ENCODE assay signal across 7 mouse cellular contexts in genomic region chr12:81483656-81484055, GRCm38 (mm10). TPM values are rescaled to one million over a fixed set of nuclear protein-coding genes. Genes with fewer than 3 reads are reported as not detected.
DNase-seq lines count a peak whose midpoint lies in the region; ATAC-seq and TF ChIP-seq lines count a peak whose summit lies in the region.

No protein-coding gene starts in this region.

- H3K4me3 ChIP-seq in megakaryocyte, embryonic 14.5 days (replicated peaks) = peak overlapping the region; percentile 94
- H3K4me3 ChIP-seq in forebrain, postnatal 0 days (ENCODE audit: low read depth, low read length) = peak overlapping the region; percentile 49
- H3K4me3 ChIP-seq in liver, embryonic 13.5 days (replicated peaks) = peak overlapping the region; percentile 73
- peak overlapping the region; percentile 73 for H3K4me3 ChIP-seq in stomach, embryonic 16.5 days (replicated peaks; ENCODE audit: low read length)

- no peak for ATAC-seq in megakaryocyte, adult 5-6 weeks (ENCODE audit: poor library complexity, severe bottlenecking)
- ATAC-seq in forebrain, postnatal 0 days = no peak
- ATAC-seq in liver, embryonic 13.5 days (ENCODE audit: low read depth) = no peak
- no peak for ATAC-seq in stomach, embryonic 16.5 days (ENCODE audit: insufficient read depth, low FRiP score)
- no peak for ATAC-seq in megakaryocyte-erythroid progenitor cell, adult 5-6 weeks (replicated peaks; ENCODE audit: low FRiP score, low TSS enrichment, poor library complexity, severe bottlenecking)

- peak overlapping the region; percentile 58 for H3K4me2 ChIP-seq in forebrain, postnatal 0 days (ENCODE audit: low read depth)
- peak overlapping the region; percentile 65 for H3K4me2 ChIP-seq in liver, embryonic 13.5 days
- peak overlapping the region; percentile 67 for H3K4me2 ChIP-seq in stomach, embryonic 16.5 days (ENCODE audit: low read depth, low read length)

- WGBS in forebrain, postnatal 0 days = 38% methylated on average over 17 of the region's 17 CpGs
- WGBS in liver, embryonic 13.5 days (ENCODE audit: insufficient replicate concordance) = 33% methylated on average over 17 of the region's 17 CpGs
- 24% methylated on average over 17 of the region's 17 CpGs for WGBS in stomach, embryonic 16.5 days

- no peaks in the 10 kb centered on the region for H3K9me3 ChIP-seq in megakaryocyte, embryonic 14.5 days
- no peaks in the 10 kb centered on the region for H3K9me3 ChIP-seq in forebrain, postnatal 0 days (ENCODE audit: low read length)
- H3K9me3 ChIP-seq in liver, embryonic 13.5 days (replicated peaks) = no peaks in the 10 kb centered on the region
- H3K9me3 ChIP-seq in stomach, embryonic 16.5 days (replicated peaks; ENCODE audit: control insufficient read depth, low read length) = no peaks in the 10 kb centered on the region

- H3K4me1 ChIP-seq in megakaryocyte, embryonic 14.5 days = peaks cover 3% of the 10 kb centered on the region
- H3K4me1 ChIP-seq in forebrain, postnatal 0 days (ENCODE audit: insufficient read depth) = peaks cover 4% of the 10 kb centered on the region
- H3K4me1 ChIP-seq in liver, embryonic 13.5 days (replicated peaks) = peaks cover 10% of the 10 kb centered on the region; the same call in 1 of the 2 replicates
- no peaks in the 10 kb centered on the region for H3K4me1 ChIP-seq in stomach, embryonic 16.5 days (ENCODE audit: control insufficient read depth, insufficient read depth, low read length)

- no peak for TF ChIP-seq CTCF in forebrain, postnatal 0 days (IDR thresholded peaks at IDR 0.05; ENCODE audit: low read depth)

- H3K36me3 ChIP-seq in megakaryocyte, embryonic 14.5 days (replicated peaks; ENCODE audit: low read length) = peaks cover 3% of the 10 kb centered on the region
- H3K36me3 ChIP-seq in forebrain, postnatal 0 days (ENCODE audit: insufficient read depth) = no peaks in the 10 kb centered on the region
- H3K36me3 ChIP-seq in liver, embryonic 13.5 days = no peaks in the 10 kb centered on the region
- H3K36me3 ChIP-seq in stomach, embryonic 16.5 days (ENCODE audit: control insufficient read depth, insufficient read depth, low read length) = no peaks in the 10 kb centered on the region

- H3K9ac ChIP-seq in forebrain, postnatal 0 days = no peak overlapping the region; the same call in 1 of the 2 replicates
- peak overlapping the region; percentile 78 for H3K9ac ChIP-seq in liver, embryonic 13.5 days
- H3K9ac ChIP-seq in stomach, embryonic 16.5 days (ENCODE audit: low read length) = peak overlapping the region; percentile 61; the same call in 1 of the 2 replicates

- no peak overlapping the region for H3K27ac ChIP-seq in forebrain, postnatal 0 days (ENCODE audit: low read depth, low read length)
- H3K27ac ChIP-seq in liver, embryonic 13.5 days = no peak overlapping the region
- no peak overlapping the region for H3K27ac ChIP-seq in stomach, embryonic 16.5 days (ENCODE audit: low read length)

- peak; percentile 47 for DNase-seq in c-Kit-positive CD71-negative TER-119-negative erythroid progenitor cells, embryonic 14.5 days (ENCODE audit: low read depth)
- DNase-seq in forebrain, postnatal 0 days = peak; percentile 76
- DNase-seq in liver, embryonic 13.5 days = peak; percentile 9

- H3K27me3 ChIP-seq in megakaryocyte, embryonic 14.5 days (replicated peaks) = no peaks in the 10 kb centered on the region
- no peaks in the 10 kb centered on the region for H3K27me3 ChIP-seq in forebrain, postnatal 0 days (ENCODE audit: insufficient read depth, low read length)
- H3K27me3 ChIP-seq in liver, embryonic 13.5 days = no peaks in the 10 kb centered on the region
- H3K27me3 ChIP-seq in stomach, embryonic 16.5 days (ENCODE audit: control insufficient read depth, insufficient read depth, low read length) = no peaks in the 10 kb centered on the region

RNA-seq across cellular contexts. Expression of gene Cox16, which starts 1.3 kb away (rescaled TPM):
- 5.6 and 18.0 TPM in 2 replicates for polyA plus RNA-seq in megakaryocyte, embryonic 14.5 days (2012; ENCODE audit: insufficient read depth, low replicate concordance)
- 118 and 132 TPM in 2 replicates for total RNA-seq in megakaryocyte, adult 5-6 weeks (2015)
- total RNA-seq in megakaryocyte, adult 5-6 weeks (2017) = 90.5 and 97.7 TPM in 2 replicates
- total RNA-seq in forebrain, postnatal 0 days (2014; rRNA removed) = 61.3 and 71.2 TPM in 2 replicates
- 126 and 149 TPM in 2 replicates for polyA plus RNA-seq in forebrain, postnatal 0 days (2015; fragmentation: Nextera tagmentation; extraction: Ambion mirVana)
- polyA plus RNA-seq in liver, embryonic 13.5 days (2015; fragmentation: Nextera tagmentation; extraction: Ambion mirVana) = 91.0 and 95.5 TPM in 2 replicates
- 132 and 153 TPM in 2 replicates for polyA plus RNA-seq in stomach, embryonic 16.5 days (2015; fragmentation: Nextera tagmentation; extraction: Ambion mirVana)
- 77.5 and 115 TPM in 2 replicates for total RNA-seq in megakaryocyte-erythroid progenitor cell, adult 5-6 weeks (2014; fragmentation: Nextera tagmentation)
- 70.2 and 120 TPM in 2 replicates for total RNA-seq in megakaryocyte-erythroid progenitor cell, adult 5-6 weeks (2017)

RNA-seq across cellular contexts. Expression of gene Gm20498, which starts 49.0 kb away (rescaled TPM):
- 28.3 TPM in 1 of 2 replicates, not detected in the other for polyA plus RNA-seq in megakaryocyte, embryonic 14.5 days (2012; ENCODE audit: insufficient read depth, low replicate concordance)
- 3.2 and 6.1 TPM in 2 replicates for total RNA-seq in megakaryocyte, adult 5-6 weeks (2015)
- total RNA-seq in megakaryocyte, adult 5-6 weeks (2017) = 33.4 and 44.2 TPM in 2 replicates
- total RNA-seq in forebrain, postnatal 0 days (2014; rRNA removed) = 30.2 and 34.7 TPM in 2 replicates
- polyA plus RNA-seq in forebrain, postnatal 0 days (2015; fragmentation: Nextera tagmentation; extraction: Ambion mirVana) = 39.2 and 39.7 TPM in 2 replicates
- polyA plus RNA-seq in liver, embryonic 13.5 days (2015; fragmentation: Nextera tagmentation; extraction: Ambion mirVana) = 13.2 and 15.8 TPM in 2 replicates
- 25.4 and 27.8 TPM in 2 replicates for polyA plus RNA-seq in stomach, embryonic 16.5 days (2015; fragmentation: Nextera tagmentation; extraction: Ambion mirVana)
- total RNA-seq in megakaryocyte-erythroid progenitor cell, adult 5-6 weeks (2014; fragmentation: Nextera tagmentation) = 9.7 and 18.7 TPM in 2 replicates
- total RNA-seq in megakaryocyte-erythroid progenitor cell, adult 5-6 weeks (2017) = 57.2 and 72.9 TPM in 2 replicates

RNA-seq across cellular contexts. Expression of gene Synj2bp, which starts 49.1 kb away (rescaled TPM):
- polyA plus RNA-seq in megakaryocyte, embryonic 14.5 days (2012; ENCODE audit: insufficient read depth, low replicate concordance) = 1.2 TPM in 1 of 2 replicates, not detected in the other
- 22.8 and 23.5 TPM in 2 replicates for total RNA-seq in megakaryocyte, adult 5-6 weeks (2015)
- total RNA-seq in megakaryocyte, adult 5-6 weeks (2017) = 30.8 and 34.1 TPM in 2 replicates
- 20.4 and 22.5 TPM in 2 replicates for total RNA-seq in forebrain, postnatal 0 days (2014; rRNA removed)
- polyA plus RNA-seq in forebrain, postnatal 0 days (2015; fragmentation: Nextera tagmentation; extraction: Ambion mirVana) = 8.5 and 16.3 TPM in 2 replicates
- 16.3 and 18.3 TPM in 2 replicates for polyA plus RNA-seq in liver, embryonic 13.5 days (2015; fragmentation: Nextera tagmentation; extraction: Ambion mirVana)
- 36.8 and 37.0 TPM in 2 replicates for polyA plus RNA-seq in stomach, embryonic 16.5 days (2015; fragmentation: Nextera tagmentation; extraction: Ambion mirVana)
- 18.4 and 34.7 TPM in 2 replicates for total RNA-seq in megakaryocyte-erythroid progenitor cell, adult 5-6 weeks (2014; fragmentation: Nextera tagmentation)
- 43.6 and 48.1 TPM in 2 replicates for total RNA-seq in megakaryocyte-erythroid progenitor cell, adult 5-6 weeks (2017)

Comparison
In these comparisons a context has a peak if more than half of its experiments do, and no peak if none do; other contexts are left out.
1. DNase-seq: peak in every context shown above with its lines; median percentile 76 in forebrain, postnatal 0 days; 47 in c-Kit-positive CD71-negative TER-119-negative erythroid progenitor cells, embryonic 14.5 days; 9 in liver, embryonic 13.5 days.